Mouse (Mus musculus) megakaryocyte, embryonic 14.5 days (primary cell): ENCODE results near the gene Mpdz.

ENCODE experiments used
- FLI1 ChIP-seq: IDR thresholded peaks from 2 replicates; pipeline ENCODE4 v1.6.1; 2012; ENCODE audit warnings: low read length, inconsistent platforms, mixed read lengths
- GATA1 ChIP-seq: IDR thresholded peaks from 3 replicates; pipeline ENCODE4 v1.6.1; 2012; ENCODE audit warnings: mixed read lengths, low read length, inconsistent platforms, borderline replicate concordance

- TF ChIP-seq GATA1 (no peak), FLI1 (no peak)
These were observed 11.2 kb upstream of the Mpdz start for GRCm38 (mm10) chr4:81453806-81454205.
